Mouse (Mus musculus) liver, postnatal 0 days (tissue): ENCODE results near the gene Capn9.

Source experiments
- CTCF ChIP-seq: sonication (generic); IDR thresholded peaks from 2 replicates; pipeline ENCODE4 v1.5.1; 2016; ENCODE audit warnings: antibody characterized with exemption, low read depth
- EP300 ChIP-seq: IDR thresholded peaks from 2 replicates; pipeline ENCODE4 v1.6.1; 2016; ENCODE audit warnings: antibody characterized with exemption, low read depth, mild to moderate bottlenecking

- TF ChIP-seq EP300 (no peak), CTCF (no peak)
These were observed 8.8 kb upstream of the Capn9 start for GRCm38 (mm10) chr8:124567126-124567525.
